Mouse (Mus musculus) thymus, postnatal 14 days (tissue): Measurements from ENCODE around the gene Gdf5.
"Not testable (repeated sequence)": the region's sequence is repeated elsewhere in the genome, so short reads cannot be mapped to it uniquely, and the experiment has no call there.

Source experiments
- DNase-seq: peaks from one replicate; pipeline ENCODE4 v3.0.0; 2021

Gene Gdf5

DNA sequence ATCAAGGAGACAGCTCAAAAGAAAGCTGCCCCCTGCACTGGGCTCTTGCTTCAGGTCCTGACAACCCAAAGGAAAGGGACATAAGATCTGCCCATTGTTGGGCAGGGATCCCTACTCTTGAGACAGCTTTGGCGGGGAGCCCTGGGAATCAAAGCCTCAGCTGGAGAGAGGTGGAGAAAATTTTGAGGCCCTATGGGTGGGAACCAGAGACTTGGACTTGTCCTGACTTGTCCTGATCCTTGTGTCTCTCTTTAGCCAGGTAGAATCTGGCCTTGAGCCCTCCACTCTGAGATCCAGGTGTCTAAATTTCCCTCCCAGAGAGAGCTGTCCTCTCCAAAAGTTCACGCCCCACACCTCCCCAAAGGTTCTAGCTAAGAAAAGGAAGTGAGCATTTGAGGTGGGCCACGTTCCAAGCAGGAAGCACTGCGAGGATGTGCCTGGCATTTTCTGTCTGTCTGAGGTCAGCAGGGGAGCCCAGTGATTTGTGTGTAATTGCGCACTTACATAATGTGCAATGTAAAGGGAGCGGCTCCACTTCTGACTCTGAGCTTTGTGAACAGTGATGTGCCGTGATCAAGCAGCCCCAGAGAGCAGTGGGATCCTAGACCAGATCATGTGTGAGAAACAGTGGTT, 5.2 kb downstream of the Gdf5 start:
- no peak for DNase-seq

DNA sequence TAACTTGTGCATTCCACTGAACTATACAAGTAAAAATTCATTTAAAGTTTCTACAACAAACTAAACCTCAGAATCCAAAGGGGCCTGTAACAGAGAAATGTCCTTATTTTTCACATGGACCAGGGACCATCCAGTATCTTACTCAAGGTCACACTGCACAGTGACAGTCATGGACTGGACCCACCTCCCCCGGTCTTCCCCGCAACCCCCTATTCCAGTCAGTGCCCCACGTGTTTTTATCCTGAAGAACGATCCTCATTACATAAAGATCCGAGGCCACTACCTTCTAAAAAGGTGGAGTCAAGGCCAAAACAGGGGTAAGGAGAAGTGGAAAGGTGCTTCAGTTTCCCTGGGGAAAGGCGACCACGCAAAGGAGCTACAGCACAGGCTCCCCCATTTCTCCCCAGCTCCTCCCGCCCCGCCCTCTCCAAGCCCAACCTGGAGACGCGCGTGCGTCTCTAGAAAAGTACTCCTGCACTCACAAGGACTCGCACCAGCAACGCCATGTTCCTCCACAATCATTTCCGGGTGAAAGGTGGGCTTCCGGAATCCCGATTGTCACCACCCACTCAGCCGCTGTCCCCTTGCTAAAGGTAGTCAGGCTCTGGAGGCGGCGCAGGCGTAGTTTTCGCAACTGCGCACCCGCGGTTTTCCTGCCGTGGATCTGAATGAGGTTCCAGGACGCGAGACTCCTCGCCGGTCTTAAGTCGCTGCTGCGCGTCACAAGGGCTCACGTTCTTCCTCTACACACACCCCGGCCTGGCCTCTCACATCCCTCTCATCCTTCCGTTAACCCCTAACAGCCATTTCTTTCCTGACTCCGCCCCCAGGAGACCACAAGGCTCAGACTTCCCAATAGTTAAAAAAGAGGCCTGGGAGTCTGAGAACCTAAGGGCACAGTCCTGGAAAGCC, 15.4 kb downstream of the Gdf5 start, which contains the start of gene Uqcc1:
Gene Uqcc1, minus strand, starts transcription at position 780 of the 912 bp plus-strand sequence.
- peak; percentile 94 for DNase-seq

DNA sequence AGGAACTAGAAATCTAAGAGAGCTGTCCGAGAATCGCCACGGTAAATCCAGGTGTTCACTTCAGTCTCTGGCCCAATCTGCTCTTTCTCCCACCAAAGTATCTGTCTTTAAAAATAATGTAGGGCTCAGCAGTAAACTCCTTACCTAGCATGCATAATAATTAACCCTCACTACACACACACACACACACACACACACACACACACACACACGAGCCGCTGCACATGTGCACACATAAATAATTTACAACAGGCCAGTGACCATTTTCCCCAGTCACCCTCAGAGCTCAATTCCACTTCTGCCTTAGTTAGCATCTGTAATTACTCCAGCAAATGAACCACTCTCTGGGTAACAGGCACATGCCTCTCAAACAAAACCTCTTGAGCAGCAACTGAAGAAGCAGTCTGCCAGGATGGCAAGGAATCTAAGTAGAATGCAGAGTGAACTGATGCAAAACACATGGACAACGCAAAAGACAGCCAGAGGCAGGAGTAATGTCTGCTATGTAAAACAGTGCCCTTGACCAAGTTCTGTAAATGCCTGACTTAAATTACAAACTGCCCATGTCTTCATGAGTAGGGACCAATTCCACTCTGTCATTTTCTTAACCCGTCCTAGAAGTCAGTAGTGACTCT, 16.3 kb downstream of the Gdf5 start:
- DNase-seq, result no peak

DNA sequence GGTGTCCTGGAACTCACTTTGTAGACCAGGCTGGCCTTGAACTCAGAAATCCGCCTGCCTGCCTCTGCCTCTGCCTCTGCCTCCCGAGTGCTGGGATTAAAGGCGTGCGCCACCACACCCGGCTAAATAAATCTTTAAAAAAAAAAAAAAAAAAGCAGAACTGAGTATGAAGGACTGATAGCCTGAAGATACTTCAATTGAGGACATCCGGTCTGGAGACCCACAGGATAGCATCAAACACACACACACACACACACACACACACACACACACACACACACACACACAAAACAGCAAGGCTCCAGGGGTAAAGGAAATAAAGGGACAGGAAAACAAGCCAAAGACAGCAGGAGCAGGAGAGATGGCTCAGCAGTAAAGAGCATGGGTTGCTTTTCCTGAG, 20.0 kb downstream of the Gdf5 start:
- DNase-seq, result not testable (repeated sequence)

DNA sequence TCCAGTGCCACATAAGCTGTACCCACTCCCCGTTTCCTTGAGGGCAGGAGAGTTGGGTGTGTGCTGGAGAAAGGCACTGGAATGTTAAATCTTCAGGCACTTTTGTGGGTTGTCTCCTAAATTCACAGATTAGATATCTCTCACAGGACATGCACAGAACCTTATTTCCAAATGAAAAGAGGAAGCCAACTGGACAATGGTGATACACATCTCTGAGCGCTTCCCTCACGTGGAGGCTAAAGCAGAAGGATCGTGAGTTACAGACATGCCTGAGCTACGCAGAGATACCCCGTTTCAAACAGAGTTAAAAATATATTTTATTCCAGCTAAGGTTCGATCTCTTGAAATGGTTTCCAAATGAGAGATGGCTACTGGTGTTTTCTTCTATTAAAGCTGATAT, 22.0 kb downstream of the Gdf5 start:
- DNase-seq, result no peak

DNA sequence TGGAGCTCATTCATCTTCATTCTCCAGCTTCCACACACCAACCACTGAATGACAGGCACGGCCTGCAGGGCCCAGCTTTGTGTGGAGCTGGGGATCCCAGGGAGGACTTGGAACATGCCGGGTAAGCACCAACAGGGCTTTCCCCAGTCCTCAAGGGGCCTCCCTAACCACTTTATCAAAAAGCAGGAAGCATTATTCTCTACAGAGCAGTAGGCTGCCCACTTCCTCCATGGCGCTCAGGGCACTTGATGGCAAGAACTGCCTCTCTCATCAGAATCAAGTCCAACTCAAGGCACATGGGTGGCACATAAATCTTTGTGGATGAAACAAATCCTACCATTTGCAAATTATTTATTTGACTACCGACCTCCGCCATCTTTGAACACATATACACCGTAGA, 30.5 kb downstream of the Gdf5 start:
- no peak for DNase-seq

DNA sequence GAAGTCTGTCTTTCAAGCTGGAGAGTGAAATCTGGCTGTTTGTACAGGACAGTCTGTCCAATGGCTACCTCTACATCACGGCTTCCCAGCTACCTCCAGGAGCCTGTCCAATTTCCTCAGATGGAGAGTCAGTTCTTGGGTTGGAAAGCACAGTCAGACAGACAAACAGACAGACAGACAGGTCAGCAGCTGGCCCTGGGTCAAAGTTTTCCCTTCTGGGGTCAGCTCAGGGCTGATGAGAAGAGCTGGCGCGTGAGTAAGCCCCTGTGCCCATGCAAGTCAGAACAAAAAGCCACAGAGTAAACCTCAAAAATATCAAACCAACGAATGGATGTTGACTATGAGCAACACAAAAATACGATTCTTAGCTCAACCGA, 41.5 kb downstream of the Gdf5 start:
- no peak for DNase-seq

DNA sequence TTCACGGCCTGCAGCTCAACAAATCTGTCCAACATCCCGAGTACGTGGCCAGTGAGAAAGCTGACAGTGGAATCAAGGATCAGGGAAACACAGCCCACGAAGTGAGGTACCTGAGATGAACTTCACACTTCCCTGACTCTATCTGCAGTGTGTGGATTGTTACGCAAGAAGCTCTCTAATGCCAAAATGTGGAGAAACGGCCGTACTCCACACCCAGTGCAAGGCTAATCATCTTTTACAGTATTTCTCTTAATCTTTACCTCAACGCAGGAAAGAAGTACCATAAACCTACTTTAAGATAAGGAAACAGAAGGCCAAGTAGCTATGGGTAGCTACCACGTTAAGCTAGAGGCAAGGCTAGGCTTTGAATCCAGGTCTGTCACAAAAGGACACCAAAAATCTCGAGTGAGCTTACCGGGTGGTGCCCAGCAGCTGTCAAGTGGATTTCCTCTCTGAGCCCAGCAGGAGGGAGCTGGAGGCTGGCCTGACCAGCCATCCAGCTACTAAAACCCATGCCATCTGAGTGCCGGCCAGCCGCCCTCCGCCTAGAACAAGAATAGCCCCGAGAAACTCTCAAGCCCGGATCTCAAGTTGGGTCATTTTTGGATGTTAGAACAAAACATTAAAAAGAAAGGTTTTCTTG, 42.1 kb downstream of the Gdf5 start:
- no peak for DNase-seq

DNA sequence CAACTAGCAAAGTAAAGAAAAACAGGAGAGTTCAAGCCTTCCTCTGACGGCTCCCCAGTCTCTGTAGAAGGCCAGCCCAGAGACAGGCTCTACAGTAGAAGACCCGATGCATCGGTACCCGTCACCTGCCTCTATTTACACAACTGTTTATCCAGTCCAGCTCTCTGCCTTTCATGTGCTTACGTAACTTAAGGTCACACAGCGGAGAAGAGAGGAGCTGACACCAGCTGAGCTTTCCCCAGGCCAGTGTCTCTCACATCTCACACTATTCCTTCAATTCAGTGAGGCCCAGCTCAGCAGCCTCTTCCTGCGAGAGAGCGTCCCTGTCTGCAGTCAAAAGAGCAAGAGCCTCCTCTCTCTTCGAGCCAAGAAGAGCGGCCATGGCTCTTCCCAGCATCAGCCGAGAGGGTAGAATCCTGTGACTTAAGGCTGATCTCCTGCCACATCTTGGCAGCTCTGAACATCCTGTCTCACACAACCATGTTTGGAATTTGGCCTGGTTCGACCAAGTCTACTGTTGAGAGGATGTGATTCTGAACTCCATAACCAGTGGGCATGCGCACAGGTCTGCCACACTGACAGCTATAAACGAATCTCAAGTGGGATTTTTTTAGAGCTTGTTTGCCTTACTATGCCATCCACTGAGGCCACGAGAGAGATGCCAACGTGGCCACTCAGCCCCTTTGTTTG, 50.0 kb downstream of the Gdf5 start:
- DNase-seq, result no peak

DNA sequence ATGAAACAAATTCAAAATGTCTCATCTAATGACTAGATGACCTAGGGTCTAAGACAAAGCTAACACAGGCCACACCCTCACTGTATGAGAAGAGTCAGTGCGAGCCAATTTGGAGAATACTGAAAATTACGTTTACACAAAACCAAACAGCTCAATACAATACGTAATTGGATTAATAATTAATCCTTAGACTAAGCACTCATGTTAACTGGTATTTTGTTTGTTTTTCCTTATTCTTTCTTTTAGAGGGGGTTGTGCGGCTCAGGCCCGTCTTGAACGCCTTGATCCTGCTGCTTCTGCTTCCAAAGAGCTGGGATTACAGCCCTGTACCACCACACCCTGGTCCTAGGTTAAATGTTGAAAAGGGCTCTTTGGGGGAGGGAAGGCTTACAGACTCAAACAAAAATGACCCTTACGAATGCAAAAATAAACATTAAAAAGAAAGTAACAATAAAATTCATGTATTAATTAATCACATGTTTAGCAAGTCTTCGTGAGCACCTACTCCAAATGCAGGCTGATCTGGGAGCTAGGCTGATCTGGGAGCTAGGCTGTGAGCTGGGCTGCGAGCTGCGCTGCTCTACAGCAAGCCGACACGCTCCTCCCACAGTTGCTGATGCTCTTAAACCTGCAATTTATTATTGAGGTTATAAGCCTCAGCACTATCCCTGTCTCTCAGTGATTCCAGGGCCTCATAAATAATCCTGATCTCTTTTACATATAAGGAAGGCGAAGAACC, 50.7 kb downstream of the Gdf5 start:
- no peak for DNase-seq
